Mouse (Mus musculus) CH12.LX (cell line): ENCODE data around the gene Lrrc49. TPM values are rescaled to one million over a fixed set of nuclear protein-coding genes. Genes with fewer than 3 reads are reported as not detected.
A peak's percentile ranks its signal among the peaks of the same experiment; 100 is the strongest.

Source experiments
- DNase-seq: peaks from one replicate; pipeline ENCODE4 v3.0.0-alpha.2; 2013; ENCODE audit errors: extremely low read depth
- H3K27ac ChIP-seq: 2 replicates; pipeline ENCODE4 v1.5.1; 2012; ENCODE audit warnings: low read depth, mild to moderate bottlenecking, control low read depth, moderate library complexity; ENCODE audit not compliant: insufficient read depth
- H3K27me3 ChIP-seq: replicated peaks from 2 replicates; pipeline ENCODE3; 2012; ENCODE audit warnings: inconsistent platforms
- H3K36me3 ChIP-seq, 2 experiments: replicated peaks in 1 of 2; 2 replicates each; pipeline versions ENCODE3 to v1.6.1; 2012; ENCODE audit warnings: inconsistent platforms in 1 of 2, low read length in 1 of 2, mild to moderate bottlenecking in 1 of 2, mixed read lengths in 1 of 2, moderate library complexity in 1 of 2; ENCODE audit not compliant: control insufficient read depth in 1 of 2, insufficient read depth in 1 of 2
- H3K4me1 ChIP-seq, 2 experiments: 2 replicates each; pipeline ENCODE4 v1.6.1; 2012; ENCODE audit warnings: inconsistent platforms in 1 of 2, moderate library complexity in 1 of 2; ENCODE audit not compliant: insufficient read depth in 2 of 2, control insufficient read depth in 1 of 2
- H3K4me2 ChIP-seq: 2 replicates; pipeline ENCODE4 v1.6.1; 2012; ENCODE audit warnings: low read depth, mild to moderate bottlenecking, control low read depth; ENCODE audit not compliant: poor library complexity, insufficient read depth, severe bottlenecking
- H3K4me3 ChIP-seq, 3 experiments: fragments of 150-350 bp in 1 of 3; sonication (generic) in 1 of 3; replicated peaks in 1 of 3; 2 replicates each; pipeline versions ENCODE3 to v1.5.1; 2011 to 2012; ENCODE audit warnings: low read depth in 2 of 3, low read length in 2 of 3, mild to moderate bottlenecking in 2 of 3, moderate library complexity in 2 of 3, control low read depth in 1 of 3, improper control_type of control experiment in 1 of 3, inconsistent platforms in 1 of 3, mixed read lengths in 1 of 3; ENCODE audit not compliant: poor library complexity in 1 of 3
- H3K79me2 ChIP-seq: replicated peaks from 2 replicates; pipeline ENCODE4 v1.6.1; 2012; ENCODE audit warnings: mild to moderate bottlenecking, moderate library complexity; ENCODE audit not compliant: control insufficient read depth, poor library complexity, insufficient read depth, severe bottlenecking; ENCODE audit errors: extremely low read depth
- H3K9ac ChIP-seq: 2 replicates; pipeline ENCODE4 v1.6.1; 2012; ENCODE audit warnings: low read depth, mild to moderate bottlenecking, control low read depth, moderate library complexity; ENCODE audit not compliant: insufficient read depth
- H3K9me3 ChIP-seq: replicated peaks from 2 replicates; pipeline ENCODE3; 2012; ENCODE audit warnings: low read length, inconsistent platforms, mixed read lengths
- CHD1 ChIP-seq: IDR thresholded peaks from 2 replicates; pipeline ENCODE4 v1.6.1; 2012; ENCODE audit warnings: low read depth, low read length, improper control_type of control experiment, inconsistent platforms
- CTCF ChIP-seq, 2 experiments: IDR thresholded peaks in 1 of 2; conservative IDR thresholded peaks in 1 of 2; 2 replicates each; pipeline ENCODE4 v1.5.1; 2011 to 2012; ENCODE audit warnings: low read depth in 2 of 2, low read length in 2 of 2, improper control_type of control experiment in 1 of 2, inconsistent platforms in 1 of 2, mild to moderate bottlenecking in 1 of 2, moderate library complexity in 1 of 2
- IRF4 ChIP-seq: IDR thresholded peaks from 2 replicates; pipeline ENCODE4 v1.6.1; 2014; ENCODE audit warnings: low read depth, mild to moderate bottlenecking, inconsistent platforms, low read length, improper control_type of control experiment
- MEF2A ChIP-seq: IDR thresholded peaks from 2 replicates; pipeline ENCODE4 v1.6.1; 2014; ENCODE audit warnings: low read depth, mild to moderate bottlenecking, inconsistent platforms, low read length, improper control_type of control experiment, borderline replicate concordance
- RAD21 ChIP-seq: IDR thresholded peaks from 2 replicates; pipeline ENCODE4 v1.6.1; 2011; ENCODE audit warnings: low read depth, mild to moderate bottlenecking, low read length, improper control_type of control experiment, moderate library complexity
- SMC3 ChIP-seq: IDR thresholded peaks from 2 replicates; pipeline ENCODE4 v1.6.1; 2011; ENCODE audit warnings: low read depth, low read length, improper control_type of control experiment
- TBP ChIP-seq: conservative IDR thresholded peaks from 2 replicates; pipeline ENCODE4 v1.6.1; 2011; ENCODE audit warnings: low read depth, low read length, improper control_type of control experiment
- TCF12 ChIP-seq: IDR thresholded peaks from 2 replicates; pipeline ENCODE4 v1.6.1; 2014; ENCODE audit warnings: low read depth, mild to moderate bottlenecking, inconsistent platforms, low read length, improper control_type of control experiment
- USF2 ChIP-seq: conservative IDR thresholded peaks from 2 replicates; pipeline ENCODE4 v1.6.1; 2011; ENCODE audit warnings: low read depth, low read length, improper control_type of control experiment
- ZKSCAN1 ChIP-seq: IDR thresholded peaks from 2 replicates; pipeline ENCODE4 v1.6.1; 2012; ENCODE audit warnings: low read depth, inconsistent platforms, low read length, improper control_type of control experiment, borderline replicate concordance
- ZNF384 ChIP-seq: IDR thresholded peaks from 2 replicates; pipeline ENCODE4 v1.6.1; 2012; ENCODE audit warnings: low read depth, low read length, improper control_type of control experiment, inconsistent platforms
- dilution Hi-C: fragments of 300-500 bp; cut with MboI; formaldehyde crosslinking; loops from 2 replicates; pipeline ENCODE4 v1.14.3; 2020; ENCODE audit warnings: low sequenced_read_pairs; ENCODE audit not compliant: extremely low pct_unique_long_range_greater_than_20kb, extremely low pct_ligation_motif_present
- in situ Hi-C: fragments of 300-500 bp; cut with MboI; formaldehyde crosslinking; loops from 3 replicates; pipeline ENCODE4 v1.14.3; 2019; ENCODE audit warnings: low sequenced_read_pairs, low pct_ligation_motif_present, low pct_unique_long_range_greater_than_20kb, mixed read lengths
- polyA plus RNA-seq: library from polyadenylated mRNA; unstranded; fragments of >175 nt; gene quantifications from 2 replicates; pipeline ENCODE4 v1.2.1, GENCODE M21; 2012; ENCODE audit warnings: low read depth; ENCODE audit not compliant: insufficient read length
- total RNA-seq, 2 experiments: library from RNA; depleted of rRNA; stranded (reverse); fragments of 300-350 nt in 1 of 2; fragments of >200 nt in 1 of 2; gene quantifications; 2 replicates each; pipeline ENCODE4 v1.2.3; 2012 to 2014

Lrrc49 gene
- total and polyA plus RNA-seq, 3 experiments: 3.1 to 6.6 (median 6.2) TPM

GRCm38 (mm10) chr9:60718284-60718683, 30.3 kb upstream of the Lrrc49 start:
- H3K4me3 ChIP-seq: no peak overlapping the region

GRCm38 (mm10) chr9:60715828-60716227, 27.9 kb upstream of the Lrrc49 start:
- dilution Hi-C loops (no loop called here), in situ Hi-C loops (loop anchor here (25.0 kb wide), 1 partner anchor 479 kb away; no protein-coding TSS in a partner anchor)

More at GRCm38 (mm10) chr9:60718284-60718683, 30.3 kb upstream of the Lrrc49 start:
- H3K36me3 ChIP-seq: no peaks in the 10 kb centered on the region
- DNase-seq: peak; percentile 58
- dilution Hi-C loops: no loop called here
- no peaks in the 10 kb centered on the region for H3K9me3 ChIP-seq
- no peaks in the 10 kb centered on the region for H3K4me1 ChIP-seq
- H3K27ac ChIP-seq: no peak overlapping the region
- H3K27me3 ChIP-seq: no peaks in the 10 kb centered on the region
- in situ Hi-C loops: loop anchor here (25.0 kb wide), 1 partner anchor 481 kb away; no protein-coding TSS in a partner anchor
- H3K4me2 ChIP-seq: no peak overlapping the region
- peak; percentile 63 for TF ChIP-seq RAD21
- TF ChIP-seq USF2: no peak
- TF ChIP-seq CTCF (conservative IDR thresholded peaks at IDR 0.05 in 1 of 2, IDR thresholded peaks at IDR 0.05 in 1 of 2; ENCODE audit: low read depth in 2 of 2, low read length in 2 of 2): peak; percentile 62 to 76
- TF ChIP-seq IRF4: no peak
- TF ChIP-seq SMC3: peak; percentile 50
- H3K9ac ChIP-seq: no peak overlapping the region
- no peaks in the 10 kb centered on the region for H3K79me2 ChIP-seq

GRCm38 (mm10) chr9:60715271-60715670, 27.3 kb upstream of the Lrrc49 start:
- Histone ChIP-seq H3K27ac (no peak overlapping the region), H3K9ac (no peak overlapping the region), H3K4me2 (no peak overlapping the region)
- dilution Hi-C loops: no loop called here
- no peak for TF ChIP-seq CTCF (conservative IDR thresholded peaks at IDR 0.05 in 1 of 2, IDR thresholded peaks at IDR 0.05 in 1 of 2; ENCODE audit: low read depth in 2 of 2, low read length in 2 of 2)
- TF ChIP-seq CHD1: no peak
- TF ChIP-seq ZKSCAN1: no peak
- no peak for TF ChIP-seq TCF12
- no peak for TF ChIP-seq MEF2A
- no peak for TF ChIP-seq ZNF384
- TF ChIP-seq, all 38 proteins: peak for 0
- DNase-seq: no peak
- in situ Hi-C loops: loop anchor here (25.0 kb wide), 1 partner anchor 478 kb away; no protein-coding TSS in a partner anchor
- Histone ChIP-seq H3K9me3 (no peaks in the 10 kb centered on the region), H3K36me3 (no peaks in the 10 kb centered on the region), H3K4me3 (no peak overlapping the region), H3K79me2 (no peaks in the 10 kb centered on the region), H3K4me1 (no peaks in the 10 kb centered on the region), H3K27me3 (no peaks in the 10 kb centered on the region)

More at GRCm38 (mm10) chr9:60715828-60716227, 27.9 kb upstream of the Lrrc49 start:
- Histone ChIP-seq H3K36me3 (no peaks in the 10 kb centered on the region), H3K27ac (no peak overlapping the region), H3K27me3 (no peaks in the 10 kb centered on the region), H3K4me3 (no peak overlapping the region), H3K9ac (no peak overlapping the region), H3K79me2 (no peaks in the 10 kb centered on the region), H3K4me2 (no peak overlapping the region)
- TF ChIP-seq CTCF (conservative IDR thresholded peaks at IDR 0.05 in 1 of 2, IDR thresholded peaks at IDR 0.05 in 1 of 2; ENCODE audit: low read depth in 2 of 2, low read length in 2 of 2) (peak in 1 of 2 experiments; percentile 34; a peak in 2 of 4 replicates), TBP (no peak)
- TF ChIP-seq, all 38 proteins: peak for 1
- H3K4me1 ChIP-seq: no peaks in the 10 kb centered on the region
- no peaks in the 10 kb centered on the region for H3K9me3 ChIP-seq
- DNase-seq: no peak
